Mouse (Mus musculus): ENCODE data around the gene Zfhx2. TPM values are rescaled to one million over a fixed set of nuclear protein-coding genes. Genes with fewer than 3 reads are reported as not detected.

Zfhx2 gene
- total RNA-seq, 2 experiments from 2014 or later, result 2.9 to 3.8 TPM

DNA sequence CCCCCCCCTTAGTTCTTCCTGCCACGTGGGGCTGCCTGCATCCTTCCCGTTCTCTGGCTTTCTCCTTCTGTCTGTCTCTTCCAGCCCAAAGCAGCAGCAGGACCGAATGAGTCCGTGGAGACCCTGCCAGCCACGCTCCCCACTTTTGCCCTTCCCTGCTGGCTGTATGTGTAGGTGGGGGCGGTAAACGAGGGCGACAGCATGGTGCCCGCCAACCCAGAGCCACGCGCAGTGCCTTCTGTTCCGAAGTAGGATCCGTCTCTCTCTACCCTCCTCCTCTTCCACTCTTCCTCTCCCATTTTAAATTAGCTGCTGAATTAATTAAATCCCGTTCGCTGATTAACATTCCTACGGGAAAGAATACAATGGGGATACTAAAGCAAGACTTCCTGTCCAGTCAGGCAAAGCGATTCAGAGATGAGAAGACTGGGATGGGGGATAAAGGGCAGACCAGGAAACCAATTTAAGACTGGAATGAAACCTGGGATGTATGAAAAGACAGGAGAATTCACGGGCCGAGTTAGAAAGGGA, 59.4 kb downstream of the Zfhx2 start:
- no peak for DNase-seq

DNA sequence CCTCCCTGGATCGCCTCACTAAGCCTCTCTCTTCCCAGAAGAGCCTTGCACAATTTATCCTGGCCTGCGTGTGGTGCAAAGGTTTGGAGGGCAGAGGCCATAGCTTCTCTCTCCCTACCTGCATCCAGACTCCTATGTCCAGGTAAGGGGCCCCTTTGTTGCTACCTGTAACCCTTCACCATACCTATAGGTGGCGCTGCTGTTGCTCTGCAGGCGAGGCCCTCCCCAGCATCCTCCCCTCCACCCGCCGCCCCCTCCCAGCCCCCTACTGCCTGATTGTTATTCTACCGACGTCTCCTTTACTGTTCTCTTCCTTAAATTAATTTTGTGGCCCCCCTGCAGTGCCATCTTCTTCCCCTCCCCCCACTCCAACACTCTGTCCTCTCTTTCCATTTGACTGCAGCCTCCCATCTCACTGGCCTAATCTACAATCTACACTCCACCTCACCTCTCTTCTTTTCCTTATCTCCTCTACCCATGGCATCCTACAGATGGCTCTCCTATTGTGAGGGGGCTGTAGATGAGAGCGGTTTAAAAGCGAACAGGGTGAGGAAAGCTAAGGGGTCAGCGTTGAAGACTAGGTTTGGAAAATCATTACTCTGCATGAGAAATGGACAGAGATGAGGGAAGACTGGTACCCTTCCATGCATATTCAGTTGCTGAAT, 63.0 kb downstream of the Zfhx2 start:
- DNase-seq, result no peak

DNA sequence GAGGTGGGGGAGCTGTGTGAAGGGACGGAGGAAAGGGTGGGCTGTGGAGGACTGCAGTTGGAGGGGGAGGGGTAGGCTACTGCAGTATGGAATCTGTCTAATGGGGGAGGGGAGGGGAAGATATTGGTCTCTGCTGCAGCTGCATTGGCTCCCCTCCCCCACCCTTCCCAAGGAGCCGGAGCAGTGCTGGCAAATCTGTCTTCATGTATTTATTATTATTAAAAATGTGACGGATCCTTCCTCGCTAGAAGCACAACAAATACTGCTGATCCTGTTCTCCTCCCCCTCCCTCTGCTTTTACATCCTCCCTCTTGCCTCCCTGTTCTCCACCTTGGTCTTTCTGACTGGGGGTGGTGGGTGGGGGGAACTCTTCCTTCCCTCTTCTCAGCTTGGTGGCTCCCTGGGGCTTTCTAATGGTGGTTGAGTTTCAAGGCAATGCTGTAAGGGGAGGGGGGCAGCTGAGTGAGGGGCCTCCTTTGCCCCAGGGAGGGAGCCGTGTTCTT, 63.7 kb downstream of the Zfhx2 start:
- DNase-seq, result no peak

DNA sequence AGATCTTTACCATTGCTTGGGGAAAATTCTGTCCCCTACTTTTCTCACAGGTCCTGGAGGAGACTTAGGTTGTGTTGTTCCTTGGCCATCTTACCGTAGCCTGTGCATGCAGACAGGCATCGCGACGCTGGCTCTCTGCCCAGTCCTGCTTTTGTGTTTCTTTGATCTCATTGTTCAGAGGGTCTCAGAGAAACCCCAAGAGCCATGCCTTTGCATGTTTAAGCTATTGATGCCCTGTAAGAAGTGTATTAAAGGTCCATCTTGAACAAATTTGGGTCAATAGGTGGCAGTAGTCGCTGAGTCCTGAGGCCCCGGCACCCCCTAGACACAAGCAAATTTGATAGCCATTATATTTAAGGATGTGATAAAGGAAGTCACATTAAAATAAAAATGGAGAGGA, 64.5 kb downstream of the Zfhx2 start:
- DNase-seq, result no peak

DNA sequence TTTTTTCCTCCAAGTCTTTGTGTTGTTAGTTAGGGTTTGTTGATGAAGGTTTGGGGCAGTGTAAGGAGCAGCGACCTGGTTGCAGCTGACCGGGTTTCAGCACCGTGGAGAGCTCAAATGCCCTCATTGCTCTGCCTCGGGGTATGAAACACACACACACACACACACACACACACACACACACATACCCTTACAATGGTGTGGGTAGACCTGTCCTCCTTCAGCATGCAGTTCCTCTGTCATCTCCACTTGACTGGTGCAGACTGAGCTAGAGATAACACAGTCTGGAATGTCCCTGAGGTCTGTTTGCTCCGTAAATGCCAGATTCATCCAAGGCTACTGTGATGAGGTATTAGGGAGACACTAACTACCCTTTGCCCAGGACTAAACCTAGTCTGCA, 64.9 kb downstream of the Zfhx2 start:
- DNase-seq, result peak; percentile 46

DNA sequence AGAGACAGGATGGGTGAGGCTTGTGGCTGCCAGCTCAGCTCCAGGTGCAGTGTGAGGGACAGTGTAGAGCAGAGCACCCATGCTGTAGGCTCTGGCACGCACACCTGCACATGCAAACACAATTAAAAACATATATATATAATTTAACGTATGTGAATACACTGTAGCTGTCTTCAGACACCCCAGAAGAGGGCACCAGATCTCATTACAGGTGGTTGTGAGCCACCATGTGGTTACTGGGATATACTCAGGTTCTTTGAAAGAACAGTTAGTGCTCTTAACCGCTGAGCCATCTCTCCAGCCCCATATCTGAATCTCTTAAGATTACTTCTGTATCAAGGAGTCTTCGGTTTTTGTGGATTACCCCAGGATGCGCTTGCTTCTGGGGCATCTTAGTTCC, 66.6 kb downstream of the Zfhx2 start:
- no peak for DNase-seq

DNA sequence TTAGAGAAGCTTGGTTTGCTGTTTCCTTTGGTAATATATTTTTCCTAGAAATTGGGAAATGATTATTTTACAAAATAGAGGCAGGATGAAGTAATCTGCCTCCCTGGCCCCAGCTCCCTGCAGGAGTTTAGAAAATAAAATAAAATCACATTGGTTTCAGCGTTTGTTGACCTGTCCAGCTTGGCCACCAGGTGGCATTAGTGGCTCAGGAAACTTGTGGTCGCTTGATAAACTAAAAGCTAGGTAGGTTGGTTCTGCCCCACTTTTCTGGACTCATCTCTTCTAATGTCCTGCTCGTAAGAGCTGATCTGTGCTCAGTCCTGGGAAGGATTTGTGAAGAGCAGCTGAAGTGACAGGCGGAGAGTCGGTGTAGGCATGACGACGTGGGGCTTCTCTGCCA, 67.9 kb downstream of the Zfhx2 start:
- peak; percentile 77 for DNase-seq

DNA sequence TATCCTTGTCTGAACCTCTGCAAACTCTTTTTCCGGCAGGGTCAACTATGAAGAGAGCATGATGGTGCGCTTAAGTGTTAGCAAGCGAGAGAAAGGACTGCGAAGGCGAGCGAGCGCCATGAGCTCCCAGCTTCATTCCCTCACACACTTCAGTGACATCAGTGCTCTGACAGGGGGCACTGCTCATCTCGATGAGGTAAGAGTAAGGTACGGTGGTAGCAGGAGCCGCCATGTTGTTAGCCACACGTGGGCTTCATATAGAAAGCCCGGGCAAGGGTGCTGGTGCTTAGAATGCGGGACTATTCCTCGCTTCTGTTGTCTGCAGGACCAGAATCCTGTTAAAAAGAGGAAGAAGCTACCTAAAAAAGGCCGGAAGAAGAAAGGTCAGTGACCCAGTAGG, 69.1 kb downstream of the Zfhx2 start:
- no peak for DNase-seq

DNA sequence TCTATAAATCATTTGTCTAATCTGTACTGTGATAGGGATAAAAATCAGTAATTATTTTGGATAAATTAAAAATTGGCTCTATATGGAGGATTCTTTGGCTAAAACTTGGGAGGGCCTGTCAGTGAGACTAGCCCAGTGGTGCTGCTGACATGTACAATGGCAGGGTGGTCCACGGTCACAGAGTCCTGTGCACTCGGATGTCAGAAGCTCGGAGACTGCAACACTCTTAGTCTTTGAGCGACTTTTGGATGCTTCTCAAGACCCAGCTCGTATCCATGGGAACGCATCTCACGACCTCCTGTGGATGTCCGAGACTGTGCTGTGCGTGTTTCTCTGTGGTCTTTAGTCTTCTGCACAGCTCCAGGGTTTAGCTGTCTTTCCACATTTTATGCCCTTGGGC, 71.7 kb downstream of the Zfhx2 start:
- no peak for DNase-seq

DNA sequence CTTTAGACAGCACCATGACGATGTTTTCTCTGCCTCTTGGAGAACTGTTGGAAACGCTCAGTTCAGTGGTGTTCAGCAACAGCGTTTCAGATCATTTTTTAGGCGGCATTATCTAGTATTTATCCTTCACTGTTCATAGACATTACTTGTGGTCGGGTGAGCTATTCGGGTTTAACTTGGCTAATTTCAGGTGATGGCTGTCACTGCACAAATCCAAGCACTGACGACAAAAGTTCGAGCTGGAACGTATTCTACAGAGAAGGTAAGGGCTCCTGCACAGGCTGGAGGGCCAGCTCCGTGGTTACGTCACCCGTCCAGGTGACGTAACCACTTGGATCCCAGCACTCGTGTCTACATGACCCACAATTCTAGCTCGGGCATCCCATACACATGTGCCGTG, 75.2 kb downstream of the Zfhx2 start:
- no peak for DNase-seq

DNA sequence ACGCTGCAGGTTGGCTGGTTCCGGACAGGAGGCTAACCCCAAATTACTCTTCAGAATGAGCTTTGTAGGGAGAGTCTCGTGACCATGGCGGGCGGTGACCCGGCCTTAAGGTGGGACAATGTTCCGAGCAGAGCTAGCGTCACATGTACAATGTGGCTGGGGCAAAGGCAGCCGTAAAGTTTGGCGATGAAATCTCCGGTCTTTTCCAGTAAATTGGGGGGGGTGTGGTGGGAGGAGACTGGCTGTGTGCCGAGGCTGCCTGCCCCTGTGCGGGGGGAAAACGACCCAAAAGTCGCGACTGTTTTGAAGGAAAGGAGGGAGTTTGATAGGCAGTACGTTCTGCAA, 76.4 kb downstream of the Zfhx2 start:
- DNase-seq, result no peak

DNA sequence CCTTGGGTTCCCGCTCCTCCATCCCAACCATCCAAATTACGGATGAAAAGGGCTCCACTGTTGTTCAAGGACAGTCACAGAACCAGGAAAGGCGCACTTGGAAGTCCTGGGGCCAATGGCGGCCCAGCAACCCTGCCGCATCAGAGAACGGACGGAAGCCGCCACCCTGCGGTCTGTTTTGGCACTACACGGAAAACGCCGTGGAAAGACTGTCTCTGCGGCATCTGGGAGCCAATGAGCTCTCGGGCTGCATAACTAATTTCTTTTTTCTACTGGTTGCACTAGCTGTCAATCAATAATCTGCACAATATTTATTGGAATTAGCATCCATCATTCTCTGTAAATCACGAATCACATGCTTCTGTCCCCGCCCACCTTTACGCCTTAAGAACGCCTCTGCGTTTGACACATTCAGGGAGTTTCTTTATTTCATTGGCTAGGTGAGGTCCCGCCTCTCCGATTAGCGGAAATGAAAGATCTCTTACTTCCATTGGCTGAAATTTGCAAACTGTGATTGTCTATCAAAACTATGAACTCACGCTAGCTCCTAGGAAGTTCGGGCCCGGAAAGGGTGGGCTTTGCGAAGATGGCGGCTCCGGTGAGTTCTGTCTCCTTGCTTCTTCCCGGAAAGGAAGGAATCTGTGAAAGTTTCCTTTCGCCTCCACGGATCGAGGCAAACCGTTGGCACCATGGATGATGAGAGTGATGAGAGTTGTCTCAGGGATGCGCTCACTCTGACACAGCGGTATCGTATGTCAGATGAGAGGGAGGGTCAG, 76.9 kb downstream of the Zfhx2 start, which contains the start of gene Ngdn:
Gene Ngdn (plus strand): TSS at position 464 of the 776 bp plus-strand sequence.
- DNase-seq, result peak; percentile 99

DNA sequence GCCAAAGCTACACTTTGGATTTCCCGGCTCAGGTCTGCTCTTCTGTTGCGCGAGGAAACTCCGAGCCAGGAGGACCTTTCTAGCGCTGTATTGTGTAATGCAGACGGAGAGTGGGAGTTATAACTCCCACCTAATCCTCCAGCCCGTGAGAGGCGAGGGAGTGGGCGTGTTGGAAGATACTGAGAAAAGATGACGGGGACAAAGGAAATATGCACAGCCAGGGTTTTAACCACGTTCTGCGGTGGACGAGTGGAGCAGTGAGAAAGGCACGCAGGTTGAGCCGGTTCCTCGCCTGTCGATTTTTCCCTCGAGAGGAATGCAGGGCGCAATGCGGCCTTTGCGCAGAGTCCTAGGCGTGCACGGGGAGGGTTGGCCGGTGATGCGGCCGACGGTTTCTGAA, 77.5 kb downstream of the Zfhx2 start:
- DNase-seq, result no peak

DNA sequence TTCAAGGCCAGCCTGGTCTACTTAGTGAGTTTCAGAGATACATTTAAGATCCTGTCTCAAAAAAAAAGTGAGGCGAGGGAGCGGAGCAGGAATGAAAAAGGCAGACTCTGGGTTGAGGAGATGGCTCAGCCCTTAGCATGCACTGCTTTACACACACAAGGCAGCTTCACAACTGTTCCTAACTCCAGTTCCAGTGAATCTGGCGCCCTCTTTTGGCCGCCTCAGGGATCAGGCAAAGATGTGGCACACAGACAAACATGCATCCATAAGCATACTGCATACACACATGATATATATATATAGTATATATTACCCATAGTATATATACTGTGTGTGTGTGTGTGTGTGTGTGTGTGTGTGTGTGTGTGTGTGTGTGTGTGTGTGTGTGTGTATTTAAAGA, 81.0 kb downstream of the Zfhx2 start:
- peak; percentile 42 for DNase-seq

Other genes with a start within 250 kb of the Zfhx2 start
- gene Homez, start 221.4 kb downstream of the Zfhx2 start, total RNA-seq (2021), result 1 to 10 TPM; 7.7 to 8.9 TPM
- gene Ppp1r3e, start 214.8 kb downstream of the Zfhx2 start, total RNA-seq (2021), result 1 to 10 TPM; 6.4 to 7.6 TPM
- gene Bcl2l2, start 208.9 kb downstream of the Zfhx2 start, total RNA-seq (2021), result 10 to 100 TPM; 37.5 to 39.2 TPM
- 1 to 10 TPM; 3.0 to 3.9 TPM for gene Gm20521, start 208.9 kb downstream of the Zfhx2 start, total RNA-seq (2021)
- gene Pabpn1, start 199.8 kb downstream of the Zfhx2 start, total RNA-seq (2021), result 100 to 1,000 TPM; 141 to 142 TPM
- 10 to 100 TPM; 24.8 to 25.2 TPM for gene Slc22a17, start 179.2 kb downstream of the Zfhx2 start, total RNA-seq (2021)
- 10 to 100 TPM; 10.5 to 10.9 TPM for gene Efs, start 166.2 kb downstream of the Zfhx2 start, total RNA-seq (2021)
- gene Il25, start 159.6 kb downstream of the Zfhx2 start, total RNA-seq (2021), result not detected
- under 1 TPM in 1 of 2 experiments, not detected in 1; 0.33 TPM for gene Cmtm5, start 156.1 kb downstream of the Zfhx2 start, total RNA-seq (2021)
- gene Myh6, start 125.4 kb downstream of the Zfhx2 start, total RNA-seq (2021), result over 10,000 TPM; 15,879 to 17,172 TPM
- not detected for gene Gm17428, start 115.4 kb downstream of the Zfhx2 start, total RNA-seq (2021)
- 1,000 to 10,000 TPM; 1,764 to 1,922 TPM for gene Myh7, start 97.7 kb downstream of the Zfhx2 start, total RNA-seq (2021)
- gene Ngdn, start 76.9 kb downstream of the Zfhx2 start, total RNA-seq (2021), result 10 to 100 TPM; 35.7 to 39.7 TPM
- gene Thtpa, start 2.5 kb upstream of the Zfhx2 start, total RNA-seq (2021), result 10 to 100 TPM; 12.2 to 13.2 TPM
- gene Ap1g2, start 14.3 kb upstream of the Zfhx2 start, total RNA-seq (2021), result 1 to 10 TPM; 3.3 to 5.6 TPM
- gene Jph4, start 24.6 kb upstream of the Zfhx2 start, total RNA-seq (2021), result under 1 TPM; 0.10 to 0.16 TPM
- not detected for gene Dhrs2, start 129.7 kb upstream of the Zfhx2 start, total RNA-seq (2021)

All from heart, postnatal 4 days (tissue).